Mouse (Mus musculus): ENCODE data around the gene Ccdc80. TPM values are rescaled to one million over a fixed set of nuclear protein-coding genes. Genes with fewer than 3 reads are reported as not detected.

Gene Ccdc80
- polyA plus RNA-seq, 1 experiment from 2014 or later = 49.8 TPM

DNA sequence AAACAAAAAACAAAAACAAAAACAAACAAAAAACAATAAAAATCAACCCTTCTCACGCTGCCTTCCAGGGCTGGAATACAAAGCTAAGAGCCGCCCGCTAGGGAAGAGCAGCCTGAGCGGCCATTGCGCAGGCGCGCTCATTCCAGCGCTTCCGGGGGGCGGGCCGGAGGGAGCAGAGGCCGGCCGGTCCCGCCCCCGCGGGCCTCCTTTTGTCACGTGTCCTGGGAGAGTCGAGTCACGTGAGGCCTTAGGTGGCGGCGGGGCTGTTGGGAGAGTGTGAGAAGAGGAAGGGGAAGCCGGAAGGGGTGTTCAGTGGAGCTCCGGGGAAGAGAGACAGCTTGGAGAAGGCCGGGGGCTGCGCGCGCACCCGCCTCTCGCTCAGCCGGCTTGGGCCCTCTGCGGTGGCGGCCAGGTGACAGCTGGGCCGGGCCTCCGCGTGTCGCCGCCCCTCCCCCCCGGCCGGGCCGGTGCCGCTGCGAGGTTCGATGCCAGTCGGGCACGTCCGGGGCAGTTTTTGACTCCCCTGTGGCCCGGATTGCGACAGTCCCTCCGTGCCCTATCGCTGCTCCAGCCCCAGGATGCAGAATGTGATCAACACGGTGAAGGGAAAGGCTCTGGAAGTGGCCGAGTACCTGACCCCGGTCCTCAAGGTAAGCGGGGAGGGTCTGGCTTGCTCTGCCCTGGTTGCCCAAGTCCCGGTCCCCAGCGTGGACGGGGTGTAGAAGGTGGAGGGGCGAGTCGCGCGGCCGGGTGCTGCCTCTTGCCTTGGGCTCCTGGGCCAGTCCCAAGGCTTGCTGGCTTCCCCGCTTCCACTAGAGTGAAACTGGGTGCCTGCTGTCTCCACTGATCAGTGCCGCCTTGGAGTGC lies 65.6 kb downstream of the Ccdc80 start, which contains the start of the genes Slc35a5 and Atg3:
Gene Slc35a5 (minus strand): TSS at position 185 of the 867 bp plus-strand sequence.
Gene Atg3 (plus strand): TSS at position 264 of the 867 bp plus-strand sequence.
- H3K4me2 ChIP-seq = peak within 1 kb of the TSS; percentile 82
- ATAC-seq (ENCODE audit: insufficient number of reproducible peaks, insufficient read depth, low FRiP score, low TSS enrichment, low read depth) = peak; percentile 99
- peaks cover 16% of the 10 kb centered on the region for H3K4me1 ChIP-seq
- H3K9ac ChIP-seq = peak within 1 kb of the TSS; percentile 92
- peak within 1 kb of the TSS; percentile 92 for H3K4me3 ChIP-seq
- H3K36me3 ChIP-seq = peaks cover 9% of the 10 kb centered on the region; the same call in 1 of the 2 replicates
- peak within 1 kb of the TSS; percentile 90 for H3K27ac ChIP-seq
- WGBS = under 1% methylated on average over 63 of the region's 64 CpGs
- no peaks in the 10 kb centered on the region for H3K9me3 ChIP-seq
- no peaks in the 10 kb centered on the region for H3K27me3 ChIP-seq

- Histone ChIP-seq H3K9me3 (no peaks in the 10 kb centered on the region), H3K9ac (peak overlapping the region; percentile 92), H3K27ac (peak overlapping the region; percentile 90), H3K4me3 (peak overlapping the region; percentile 92), H3K4me1 (peaks cover 16% of the 10 kb centered on the region), H3K27me3 (no peaks in the 10 kb centered on the region), H3K36me3 (peaks cover 7% of the 10 kb centered on the region; the same call in 1 of the 2 replicates), H3K4me2 (peak overlapping the region; percentile 82)
- no peak for ATAC-seq (ENCODE audit: insufficient number of reproducible peaks, insufficient read depth, low FRiP score, low TSS enrichment, low read depth)
- WGBS = 4% methylated on average over 11 of the region's 11 CpGs
Observed at GRCm38 (mm10) chr16:45159389-45159716, 66.2 kb downstream of the Ccdc80 start.

Other genes with a start within 250 kb of the Ccdc80 start
- not detected in 2 replicates for gene Cd200r2, start 226.3 kb upstream of the Ccdc80 start, polyA plus RNA-seq (2015; fragmentation: Nextera tagmentation; extraction: Ambion mirVana)
- gene Cd200r3, start 149.7 kb upstream of the Ccdc80 start, polyA plus RNA-seq (2015; fragmentation: Nextera tagmentation; extraction: Ambion mirVana) = 0.22 TPM in 1 of 2 replicates, not detected in the other
- gene Slc35a5, start 65.3 kb downstream of the Ccdc80 start, polyA plus RNA-seq (2015; fragmentation: Nextera tagmentation; extraction: Ambion mirVana) = 15.6 and 21.6 TPM in 2 replicates
- 34.6 and 37.8 TPM in 2 replicates for gene Atg3, start 65.4 kb downstream of the Ccdc80 start, polyA plus RNA-seq (2015; fragmentation: Nextera tagmentation; extraction: Ambion mirVana)
- 0.77 and 1.1 TPM in 2 replicates for gene Btla, start 130.9 kb downstream of the Ccdc80 start, polyA plus RNA-seq (2015; fragmentation: Nextera tagmentation; extraction: Ambion mirVana)